Mouse (Mus musculus) gonadal fat pad, adult 2 months (tissue): ENCODE results near the gene Cdh11. TPM values are rescaled to one million over a fixed set of nuclear protein-coding genes. Genes with fewer than 3 reads are reported as not detected.

ENCODE experiments used
- DNase-seq: peaks from one replicate; pipeline ENCODE4 v3.0.0-alpha.2; 2012; ENCODE audit warnings: low read depth
- polyA plus RNA-seq: library from polyadenylated mRNA; depleted of rRNA; stranded (reverse); fragments of >200 nt; gene quantifications from 2 replicates; pipeline ENCODE4 v1.2.3, GENCODE M21; 2012; rRNA removed

Gene Cdh11
- 11.7 and 13.2 TPM in 2 replicates for polyA plus RNA-seq

DNA sequence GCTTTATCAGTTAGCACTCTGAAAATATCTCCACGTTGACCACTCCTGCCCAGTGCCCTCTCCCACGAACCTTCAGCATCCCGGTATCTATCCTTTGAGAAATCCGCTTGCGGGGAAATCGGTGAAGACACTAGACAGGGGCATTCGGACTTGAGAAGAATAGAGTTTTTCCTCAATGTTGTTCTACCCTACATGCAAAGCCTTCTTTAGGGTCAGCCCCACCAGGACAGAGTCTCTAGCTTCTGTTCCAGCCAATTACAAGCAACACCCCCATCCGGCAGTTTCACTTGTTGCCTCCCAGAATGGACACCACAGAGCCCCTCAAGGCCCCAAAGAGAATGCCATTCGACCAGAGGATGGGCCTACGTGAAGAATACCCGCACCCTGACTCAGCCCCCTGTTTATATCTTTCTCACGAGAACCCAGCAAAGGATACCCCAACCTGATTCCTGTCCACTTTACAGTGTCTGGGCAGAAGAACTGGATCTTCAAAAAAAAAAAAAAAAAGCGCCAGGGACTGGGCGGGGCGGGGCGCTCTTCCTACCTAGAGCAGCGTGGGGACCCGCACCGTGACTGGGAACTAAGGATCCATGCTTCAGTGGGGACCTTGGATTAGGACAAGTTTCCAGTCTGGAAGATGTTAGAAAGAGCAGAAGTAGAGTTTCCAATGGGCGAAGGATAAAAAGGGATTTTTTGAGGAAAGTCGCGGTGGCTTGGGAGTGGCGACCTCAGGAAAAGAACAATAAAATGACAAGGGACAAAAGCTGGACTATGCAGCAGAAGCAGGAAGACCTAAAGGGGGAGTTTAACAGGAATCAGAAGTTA lies at the start of gene Cdh11:
Gene Cdh11 (minus strand): TSS at position 51 of the 825 bp plus-strand sequence.
- DNase-seq: no peak

DNA sequence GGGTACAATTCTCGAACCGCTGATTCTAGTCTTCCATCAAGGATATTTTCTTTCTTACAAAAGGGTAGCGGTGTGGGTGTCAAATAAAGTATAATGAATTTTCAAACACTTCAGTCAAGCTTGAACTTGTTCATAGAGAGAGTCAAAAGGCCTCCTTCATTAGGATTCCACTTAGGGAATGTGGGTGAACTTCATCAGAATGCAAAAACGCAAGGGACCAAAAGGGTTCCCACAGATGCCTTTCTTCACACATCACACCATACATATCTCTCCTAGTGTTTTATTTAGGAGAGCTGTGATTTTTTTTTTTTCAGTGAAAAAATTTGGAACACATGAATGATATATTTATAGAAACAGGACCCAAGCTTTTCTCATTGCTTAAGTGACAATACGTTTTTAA lies 28.5 kb upstream of the Cdh11 start:
- DNase-seq: no peak

DNA sequence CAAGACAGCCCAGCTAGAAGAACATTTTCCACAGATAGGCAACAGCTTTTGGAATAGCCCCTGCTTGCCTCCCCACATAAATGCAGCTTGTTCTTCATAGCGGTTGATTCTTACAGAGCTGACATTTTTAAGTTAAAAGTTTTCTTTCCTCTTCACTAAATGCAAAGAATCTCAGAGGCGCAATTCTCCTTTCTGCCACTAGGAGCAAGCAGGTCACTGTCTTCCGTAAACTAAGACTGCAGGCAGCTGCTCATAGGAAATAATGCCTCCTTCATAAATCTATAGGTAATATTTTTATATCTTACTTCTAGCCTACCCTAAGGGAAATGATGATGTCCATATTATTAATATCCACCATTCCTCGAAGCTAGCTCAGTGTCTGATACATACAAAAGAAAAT lies 4.9 kb upstream of the Cdh11 start:
- no peak for DNase-seq

DNA sequence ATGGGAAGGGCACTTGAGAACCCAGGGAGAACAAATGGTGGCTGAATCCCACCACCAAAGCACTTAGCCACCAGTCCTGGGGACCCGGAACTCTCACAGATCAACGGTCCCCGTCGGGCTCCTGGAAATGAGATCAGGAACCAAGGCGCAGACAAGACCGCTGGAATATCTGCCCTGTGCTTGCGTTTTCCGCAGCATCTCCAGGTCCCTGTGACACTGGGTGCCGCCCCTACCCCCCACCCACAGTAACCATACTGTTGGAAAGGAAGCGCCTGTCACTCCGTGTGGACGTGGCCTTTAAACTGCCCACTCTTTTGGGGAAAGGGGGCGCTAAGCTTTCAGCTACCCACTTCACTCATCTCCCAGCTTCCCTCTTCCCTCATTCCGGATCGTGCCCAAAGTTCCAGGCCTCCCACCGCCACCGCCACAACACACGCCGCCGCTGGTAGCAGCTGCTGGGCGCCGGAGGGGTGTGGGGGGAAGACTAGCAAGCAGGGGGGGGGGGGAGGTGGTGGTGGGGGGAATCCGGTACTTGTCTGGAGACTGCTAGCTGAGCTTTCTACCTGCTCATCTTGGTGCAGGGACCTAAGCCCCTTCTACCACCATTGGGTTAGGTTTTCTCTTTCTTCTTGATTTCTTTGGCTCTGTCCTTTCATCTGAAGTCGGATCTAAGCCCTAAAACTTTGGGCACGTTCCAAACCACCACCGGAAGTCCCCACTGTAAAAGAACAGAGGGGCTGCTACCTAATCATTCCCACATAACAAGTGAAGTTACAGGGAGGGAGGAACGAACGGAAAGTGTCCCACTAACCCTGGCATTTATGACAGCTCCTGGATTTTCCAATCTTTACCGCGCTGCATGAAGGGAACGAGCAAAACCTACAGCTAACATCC lies 1.3 kb upstream of the Cdh11 start:
- no peak for DNase-seq

DNA sequence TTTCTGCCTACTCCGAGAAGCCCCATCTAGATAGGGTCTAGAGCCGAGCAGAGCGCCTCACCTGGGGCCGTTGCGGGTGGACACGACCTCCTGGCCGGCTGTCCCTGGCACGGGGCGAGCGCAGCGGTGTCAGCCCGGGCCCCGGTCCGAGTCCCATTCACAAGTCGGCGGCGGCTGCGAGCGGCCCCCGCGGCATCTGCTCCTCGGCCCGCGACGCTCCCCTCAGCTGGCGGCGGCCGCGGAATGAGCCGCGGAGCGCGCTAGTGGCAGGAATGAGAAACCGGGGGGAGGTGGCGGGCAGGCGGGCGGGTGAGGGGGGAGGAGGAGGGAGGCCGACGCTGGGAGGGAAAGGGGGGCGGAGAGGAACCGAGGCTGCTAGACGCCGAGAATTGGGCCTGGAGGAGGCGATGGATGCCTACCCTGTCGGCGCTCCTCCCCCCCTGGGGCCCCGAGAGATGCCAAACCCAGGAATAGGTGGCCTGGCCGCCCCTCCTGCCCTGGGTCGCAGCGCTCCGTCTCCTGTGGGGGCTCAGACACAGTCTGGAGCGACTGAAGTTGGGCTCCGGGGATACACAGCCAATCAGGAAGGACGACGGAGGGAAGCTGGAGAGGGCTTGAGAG lies 497 bp downstream of the Cdh11 start:
- no peak for DNase-seq

DNA sequence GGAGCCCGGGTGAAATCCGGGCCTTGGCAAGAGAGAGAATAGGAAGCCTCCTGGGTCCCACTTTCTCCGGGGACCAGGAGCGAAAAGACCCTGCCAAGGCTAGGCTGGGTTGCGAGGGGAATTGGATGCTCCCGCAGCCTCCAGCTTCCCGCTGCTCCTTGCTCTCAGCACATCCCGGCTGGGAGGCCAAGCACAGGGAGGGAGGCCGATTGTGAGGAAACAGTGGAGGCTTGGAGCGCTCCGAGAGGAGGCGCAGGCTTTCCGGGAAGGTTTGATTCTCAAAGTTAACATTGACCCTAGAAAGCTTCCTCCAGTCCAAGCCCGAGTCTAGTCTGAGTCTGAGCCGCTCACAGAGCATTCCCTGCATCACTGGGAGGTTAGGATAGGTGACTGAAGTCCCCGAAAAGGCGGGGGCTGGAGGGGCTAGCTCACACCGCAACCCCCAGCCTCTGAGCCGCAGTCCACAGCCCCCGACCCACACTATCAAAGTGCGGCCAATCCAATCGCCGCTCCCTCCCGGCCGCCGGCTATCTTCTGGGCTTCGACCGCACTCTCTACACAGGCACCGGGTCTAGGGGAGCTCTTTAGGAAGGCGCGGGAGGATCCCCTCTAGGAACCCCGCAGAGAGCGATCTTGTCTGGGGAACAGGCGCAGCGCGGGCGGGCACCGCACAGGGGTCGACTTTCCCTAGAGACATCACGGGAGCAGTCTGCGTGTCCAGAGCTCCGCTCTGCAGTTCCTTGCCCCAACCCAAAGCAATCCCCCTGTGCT lies 1.4 kb downstream of the Cdh11 start:
- no peak for DNase-seq

DNA sequence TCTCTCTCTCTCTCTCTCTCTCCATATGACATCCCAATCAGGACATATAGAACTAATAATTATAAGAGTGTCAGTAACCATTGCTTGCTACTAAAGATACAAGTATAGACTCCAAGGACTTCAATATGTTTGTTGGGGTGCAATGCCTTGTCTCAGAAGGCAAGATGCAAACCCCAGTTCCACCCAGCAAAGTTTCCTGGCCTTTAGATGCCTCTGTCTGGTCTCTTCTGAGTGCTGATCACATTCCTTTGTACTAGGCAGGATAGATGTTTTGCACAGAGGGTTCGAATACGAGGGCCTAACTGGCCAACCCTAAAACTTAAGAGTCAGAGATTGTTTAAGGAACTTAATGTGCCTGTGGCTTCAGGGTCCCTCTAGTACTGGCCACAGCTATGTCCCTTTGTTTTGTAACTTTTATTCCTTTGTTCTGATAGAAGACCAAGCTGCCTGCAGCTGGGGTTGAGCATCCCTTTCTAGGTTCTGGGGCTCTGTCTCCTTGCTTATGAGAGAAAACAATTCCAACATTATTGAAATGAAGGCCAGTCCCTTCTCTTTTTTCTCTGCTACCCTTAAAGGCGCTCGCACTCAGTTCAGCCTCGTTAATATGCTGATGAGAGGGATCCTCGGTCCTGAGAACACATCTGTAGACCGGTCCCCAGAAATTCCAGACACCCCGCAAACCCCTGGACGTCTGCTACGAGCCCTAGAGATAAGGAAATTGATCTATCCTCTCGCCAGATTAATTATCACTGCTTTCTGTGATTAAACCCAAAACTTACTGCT lies 2.5 kb downstream of the Cdh11 start:
- no peak for DNase-seq

DNA sequence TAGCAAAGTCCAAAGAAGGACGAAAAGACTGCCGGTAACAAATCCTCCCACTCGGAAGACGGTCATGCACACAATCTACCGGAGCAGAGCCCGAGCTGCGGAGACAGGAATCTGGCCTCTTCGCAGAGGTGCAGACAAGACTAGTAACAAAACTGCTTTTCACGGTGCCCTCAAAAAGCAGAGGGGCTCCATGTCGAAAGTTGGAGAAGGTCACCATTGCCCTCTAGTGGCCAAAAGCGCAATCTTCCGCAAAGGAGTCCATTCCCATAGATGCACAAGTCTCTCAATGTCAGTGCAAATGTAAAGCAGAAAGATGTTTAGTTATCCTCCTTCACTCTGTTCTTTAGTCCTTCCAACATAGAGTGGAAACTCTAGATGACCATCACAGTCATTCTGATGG lies 4.5 kb downstream of the Cdh11 start:
- DNase-seq: no peak

DNA sequence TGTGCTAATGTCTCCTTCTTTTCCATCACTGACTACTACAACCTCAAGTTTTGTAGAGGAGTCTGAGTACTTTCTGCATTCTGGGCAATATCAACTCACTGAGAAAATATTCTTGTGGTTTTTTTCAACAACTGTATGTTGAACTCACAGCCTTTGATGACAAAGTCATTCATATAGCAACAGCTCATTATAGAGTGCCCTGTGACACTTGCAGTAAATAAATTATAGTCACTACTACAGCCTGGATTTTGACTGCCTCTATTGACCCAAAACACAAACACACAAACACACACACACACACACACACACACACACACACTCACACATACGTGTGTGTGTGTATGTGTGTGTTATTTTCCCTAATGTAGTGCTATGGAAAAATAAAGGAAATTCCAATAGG lies 10.8 kb downstream of the Cdh11 start:
- no peak for DNase-seq

DNA sequence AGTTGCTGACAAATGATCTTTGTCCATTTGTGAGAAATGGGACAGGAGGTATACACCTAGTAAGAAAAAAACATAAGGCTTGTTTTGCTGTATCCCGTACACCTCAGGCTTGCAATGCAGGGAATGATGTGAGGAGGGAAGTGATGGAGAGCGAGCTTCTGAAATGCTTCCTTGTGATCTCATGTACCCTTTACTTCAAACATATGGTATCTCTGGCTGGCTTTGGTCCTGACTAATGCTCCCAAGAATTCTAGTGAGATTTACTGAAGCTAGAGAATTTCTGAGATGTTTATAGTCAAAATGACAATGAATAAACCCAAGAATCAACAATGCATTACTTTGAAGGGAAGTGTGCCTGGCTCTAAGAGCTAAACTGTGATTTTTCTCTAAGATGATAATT lies 14.0 kb downstream of the Cdh11 start:
- no peak for DNase-seq

DNA sequence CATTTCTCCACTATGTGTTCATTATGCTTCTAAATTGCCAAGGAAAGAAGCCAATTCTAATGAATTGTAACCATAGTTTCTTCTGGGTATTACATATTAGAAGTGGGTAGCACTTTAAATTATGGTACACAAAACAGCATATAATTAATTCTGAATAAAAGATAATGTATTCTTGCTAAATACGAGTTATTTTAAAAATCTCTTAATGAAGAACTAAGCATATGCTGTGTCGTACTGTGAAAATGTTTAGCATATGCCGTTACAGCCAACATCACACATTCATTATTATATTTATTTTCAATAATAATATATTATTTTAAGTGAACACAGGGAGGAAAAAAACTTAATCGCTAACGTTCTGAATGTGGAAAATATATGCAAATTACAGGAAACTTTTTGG lies 31.6 kb downstream of the Cdh11 start:
- no peak for DNase-seq

DNA sequence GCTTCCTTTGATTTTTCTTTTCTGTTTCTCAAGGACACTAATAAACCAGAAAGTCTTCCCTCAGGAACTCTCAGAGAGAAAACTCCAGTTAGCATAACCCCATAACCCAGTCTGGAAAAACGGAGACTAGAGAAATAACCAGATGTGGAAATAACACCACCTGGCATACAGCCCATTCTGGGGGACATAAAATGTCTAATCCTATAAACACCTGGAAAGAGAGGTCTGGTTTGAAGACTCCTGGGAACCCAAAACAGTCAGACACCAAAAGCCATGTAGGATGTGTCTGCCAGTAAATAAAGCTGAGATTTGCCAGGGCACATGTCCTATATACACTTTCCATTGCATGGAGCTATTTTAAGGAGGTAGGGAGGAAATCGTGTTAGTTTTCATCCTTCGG lies 42.5 kb downstream of the Cdh11 start:
- DNase-seq: no peak

DNA sequence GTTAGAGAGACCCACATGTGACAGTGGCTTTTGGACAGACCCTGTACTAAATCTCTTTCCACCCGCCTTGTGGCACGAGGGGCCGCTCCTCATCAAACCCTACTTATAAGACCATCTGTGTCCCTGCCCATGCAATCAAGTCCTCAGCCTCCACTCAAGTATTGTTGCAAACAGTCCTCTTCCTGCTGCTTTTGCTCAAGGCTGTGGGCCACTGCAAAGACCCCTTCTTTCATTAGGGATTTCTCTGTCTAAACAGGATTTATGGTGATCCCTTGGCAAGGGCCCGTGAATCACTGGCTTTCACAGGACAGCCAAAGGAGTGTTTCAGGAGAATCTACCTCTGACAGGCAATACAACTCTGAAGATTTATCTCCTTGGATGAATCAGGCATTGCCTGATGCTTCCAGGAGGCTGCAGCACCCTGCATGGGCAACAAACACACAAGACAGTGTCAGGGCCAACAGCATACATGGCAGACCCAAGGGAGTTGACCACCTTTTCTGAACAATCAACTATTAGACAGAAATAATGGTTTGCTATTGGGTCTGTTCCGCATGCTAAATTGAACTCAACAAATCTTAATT lies 43.3 kb downstream of the Cdh11 start:
- no peak for DNase-seq

DNA sequence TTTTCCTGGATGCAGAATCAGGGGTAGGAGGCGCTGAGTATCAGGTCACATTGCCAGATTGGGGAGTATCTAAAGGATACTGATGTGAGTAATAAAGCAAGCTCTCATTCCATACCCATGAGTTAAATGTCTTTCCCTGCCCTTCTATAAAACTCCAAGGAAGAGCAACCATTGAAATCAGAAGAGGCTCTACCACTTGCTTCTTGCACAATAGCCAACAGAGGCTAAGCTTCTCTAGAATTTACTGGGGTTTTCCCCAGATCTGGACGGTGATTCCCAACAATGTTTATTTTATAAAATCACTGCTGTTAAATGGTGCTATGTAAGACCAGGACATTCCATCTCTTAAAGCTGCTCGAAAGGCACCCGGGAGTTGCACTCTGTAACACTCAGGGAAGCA lies 44.5 kb downstream of the Cdh11 start:
- DNase-seq: no peak

DNA sequence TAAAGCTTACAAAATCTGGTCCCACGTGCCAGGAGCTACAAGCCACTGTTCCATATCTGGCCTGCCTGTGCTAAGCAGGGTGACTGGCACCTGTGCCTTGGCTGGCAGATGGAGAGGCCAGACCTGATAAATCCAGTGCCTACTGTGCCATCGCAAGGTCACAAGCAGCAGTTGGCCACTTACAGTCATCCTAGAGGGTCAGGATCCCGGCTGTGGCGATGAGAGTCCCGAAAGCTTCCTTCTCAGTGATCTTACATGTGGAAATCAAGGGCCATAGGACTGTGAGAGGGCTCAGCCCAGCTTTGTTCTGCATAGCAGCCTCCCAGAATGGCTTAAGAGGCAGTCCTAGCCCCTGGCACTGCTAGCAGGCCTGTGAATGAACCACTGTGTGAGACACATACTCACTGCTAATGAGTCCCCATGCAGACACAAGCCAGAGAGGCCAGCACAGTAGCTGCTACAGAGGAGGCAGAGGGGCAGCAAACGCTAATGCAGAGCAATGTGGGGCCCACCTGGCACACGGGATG lies 46.4 kb downstream of the Cdh11 start:
- no peak for DNase-seq

DNA sequence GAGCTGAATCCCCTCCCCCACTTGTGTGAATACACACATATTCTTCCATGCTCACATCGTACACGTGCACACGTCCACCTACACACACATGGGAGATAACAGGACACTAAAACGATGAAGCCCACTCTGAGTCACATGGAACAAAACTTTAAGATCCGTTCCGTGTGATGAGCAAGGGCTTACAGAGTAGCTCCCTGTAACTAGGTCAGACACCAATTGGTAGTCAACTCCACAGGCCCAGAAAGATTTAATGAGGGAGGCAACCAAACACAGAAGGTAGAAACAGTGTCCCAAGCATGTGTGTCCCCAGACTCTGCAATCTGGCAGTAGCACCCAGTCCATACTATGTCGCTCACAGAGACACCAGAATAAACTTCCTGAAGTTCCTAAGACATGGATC lies 47.0 kb downstream of the Cdh11 start:
- DNase-seq: no peak

DNA sequence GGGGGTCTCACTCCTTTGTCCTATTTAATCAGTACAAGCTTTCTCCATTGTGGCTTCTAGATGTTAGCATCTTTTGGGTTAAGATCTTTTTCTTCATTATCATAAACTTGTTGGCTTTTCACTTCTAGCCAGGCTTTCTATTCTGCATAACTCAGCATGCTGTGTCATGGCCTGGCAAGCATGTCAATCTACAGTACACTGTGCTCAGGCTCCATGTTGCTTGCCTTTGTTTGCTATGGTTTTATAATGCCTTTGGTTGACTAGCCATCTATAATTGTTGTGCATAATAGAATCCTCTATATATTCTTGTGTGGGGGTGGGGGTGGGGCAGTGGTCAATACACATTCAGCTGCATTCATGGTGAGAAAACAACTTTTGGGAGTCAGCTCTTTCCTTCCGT lies 51.0 kb downstream of the Cdh11 start:
- DNase-seq: no peak

DNA sequence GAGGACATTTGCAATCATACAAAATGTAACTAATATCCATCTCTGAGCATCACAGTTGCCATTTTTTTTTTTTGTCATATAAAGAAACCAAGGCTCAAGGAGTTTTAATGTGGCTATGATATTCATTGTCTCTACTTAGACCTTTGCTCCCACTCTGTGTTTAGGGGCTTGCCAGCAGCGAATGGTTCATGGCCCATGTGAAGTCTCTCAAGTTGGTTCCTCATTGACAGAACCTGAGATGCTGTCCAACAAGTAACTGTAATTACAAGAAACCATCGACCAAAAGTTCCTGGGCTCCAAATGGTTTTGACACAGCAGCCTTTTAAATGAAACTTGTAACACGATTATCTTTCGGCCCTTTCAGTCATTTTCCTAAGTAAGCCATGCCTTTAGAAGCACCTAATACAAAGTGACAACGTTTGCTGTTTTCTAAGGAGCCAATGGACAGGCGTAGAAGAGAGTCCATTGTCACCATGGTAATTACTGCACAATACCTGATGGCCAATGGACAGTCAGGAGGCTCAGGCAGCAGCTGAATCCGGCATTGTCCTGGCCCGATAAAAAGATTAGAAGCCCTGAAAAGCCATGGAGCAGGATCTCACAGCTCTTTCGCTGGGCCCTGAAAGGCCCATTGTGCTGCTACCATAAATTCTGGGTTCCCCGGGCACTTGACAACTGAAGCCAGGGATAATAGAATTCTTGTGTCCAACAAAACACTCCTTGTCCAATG lies 59.1 kb downstream of the Cdh11 start:
- no peak for DNase-seq

DNA sequence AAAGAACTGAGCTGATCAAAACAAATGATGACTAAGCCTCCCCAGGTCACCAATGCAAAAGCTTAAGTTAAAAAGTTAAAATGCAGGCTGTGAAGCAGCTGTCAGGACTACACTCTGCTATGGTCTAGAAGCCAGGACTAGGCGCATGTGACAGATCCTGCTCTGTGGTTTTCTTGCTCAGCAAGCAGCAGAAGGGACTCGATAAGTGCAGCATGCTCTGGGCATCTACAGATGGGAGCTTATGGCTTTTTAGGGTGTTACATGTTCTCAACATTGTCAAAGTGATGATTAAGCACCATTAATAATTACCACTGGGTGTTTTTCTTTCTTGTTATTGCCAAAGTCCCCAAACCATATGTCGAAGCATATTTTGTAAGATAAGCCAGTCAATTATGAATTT lies 59.9 kb downstream of the Cdh11 start:
- DNase-seq: no peak

DNA sequence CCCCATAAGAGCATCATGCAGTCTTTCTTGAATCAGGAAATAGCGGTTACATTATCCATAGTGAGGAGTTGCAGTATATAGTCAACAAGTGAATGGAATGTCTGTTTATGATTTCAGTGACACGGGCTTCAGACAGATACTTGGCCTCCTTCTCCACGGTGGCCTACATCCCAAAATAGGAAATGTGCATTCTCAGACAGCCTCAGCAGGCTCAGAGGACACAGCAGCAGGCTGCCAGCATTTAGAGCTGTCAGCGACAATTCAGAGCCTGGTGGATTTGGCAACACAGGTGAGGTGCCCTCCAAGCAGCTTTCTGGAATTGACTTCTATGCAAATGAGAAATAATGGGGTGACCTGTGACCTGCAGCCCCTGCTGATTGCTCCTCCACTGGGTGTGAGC lies 69.5 kb downstream of the Cdh11 start:
- no peak for DNase-seq
